Mouse (Mus musculus) kidney, adult 9 months (tissue): ENCODE measurements around the gene Tulp1.
"Not testable (repeated sequence)": the region's sequence is repeated elsewhere in the genome, so short reads cannot be mapped to it uniquely, and the experiment has no call there.

Experiments
- DNase-seq: peaks from one replicate; pipeline ENCODE4 v3.0.0; 2022

The Tulp1 gene

GRCm38 (mm10) chr17:28368449-28368848 lies 3.4 kb upstream of the Tulp1 start:
- peak; percentile 83 for DNase-seq

DNA sequence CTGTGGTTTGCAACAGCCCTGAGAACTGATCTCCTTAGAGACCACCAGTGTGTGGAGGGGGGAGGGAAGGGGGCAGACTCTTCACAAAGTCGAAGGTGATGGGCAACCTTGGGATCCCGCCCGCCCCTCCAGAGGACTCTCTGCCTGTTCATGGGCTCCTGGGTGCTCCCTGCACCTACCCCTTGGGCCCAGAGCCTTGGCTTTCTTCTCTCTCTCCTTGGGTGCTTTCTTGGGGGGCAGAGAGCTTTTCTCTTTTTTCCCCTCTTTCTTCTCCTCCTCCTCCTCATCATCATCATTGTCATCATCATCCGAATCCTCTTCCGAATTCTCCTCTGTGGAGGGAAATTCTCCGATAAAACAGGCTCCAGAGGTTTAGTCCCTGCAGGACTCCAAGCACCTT lies 1.5 kb downstream of the Tulp1 start:
- DNase-seq: no peak

- DNase-seq: no peak
These were observed 2.2 kb downstream of the Tulp1 start for GRCm38 (mm10) chr17:28362653-28363292.

GRCm38 (mm10) chr17:28361921-28362652 lies 2.9 kb downstream of the Tulp1 start:
- DNase-seq: no peak

GRCm38 (mm10) chr17:28360531-28361277 lies 4.3 kb downstream of the Tulp1 start:
- no peak for DNase-seq

- DNase-seq: not testable (repeated sequence)
These were observed 6.3 kb downstream of the Tulp1 start for GRCm38 (mm10) chr17:28358576-28359261.

- DNase-seq: no peak
These were observed 9.2 kb downstream of the Tulp1 start for GRCm38 (mm10) chr17:28355871-28356270.

- no peak for DNase-seq
These were observed 13.0 kb downstream of the Tulp1 start for GRCm38 (mm10) chr17:28352018-28352417.

- no peak for DNase-seq
These were observed 13.6 kb downstream of the Tulp1 start for GRCm38 (mm10) chr17:28351353-28351890.

- peak; percentile 80 for DNase-seq
These were observed 14.3 kb downstream of the Tulp1 start, which contains the start of gene Tead3 for GRCm38 (mm10) chr17:28350466-28351352. Gene Tead3 (minus strand): TSS chr17:28350817.

- DNase-seq: peak; percentile 82
These were observed 15.0 kb downstream of the Tulp1 start for GRCm38 (mm10) chr17:28349901-28350465.

- no peak for DNase-seq
These were observed 15.7 kb downstream of the Tulp1 start for GRCm38 (mm10) chr17:28349264-28349880.

DNA sequence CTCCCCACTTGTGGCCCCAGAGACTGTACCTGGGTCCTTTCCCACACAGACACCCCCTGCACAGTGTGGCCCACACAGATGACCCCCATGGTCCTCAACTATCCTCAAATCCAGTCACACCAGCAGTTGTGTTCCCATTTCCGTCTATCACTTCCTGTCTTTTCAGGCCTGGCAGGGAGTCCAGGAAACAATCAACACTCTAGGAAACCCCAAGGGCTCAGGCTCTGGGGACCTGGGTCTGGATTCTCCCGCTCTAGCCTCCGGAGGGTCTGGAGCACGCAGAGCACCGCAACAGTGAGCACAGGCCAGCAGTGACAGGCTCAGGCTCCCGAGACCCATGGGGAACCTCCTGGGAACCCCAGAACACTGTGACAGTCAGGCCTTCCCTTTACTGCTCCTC lies 16.8 kb downstream of the Tulp1 start:
- DNase-seq: no peak

DNA sequence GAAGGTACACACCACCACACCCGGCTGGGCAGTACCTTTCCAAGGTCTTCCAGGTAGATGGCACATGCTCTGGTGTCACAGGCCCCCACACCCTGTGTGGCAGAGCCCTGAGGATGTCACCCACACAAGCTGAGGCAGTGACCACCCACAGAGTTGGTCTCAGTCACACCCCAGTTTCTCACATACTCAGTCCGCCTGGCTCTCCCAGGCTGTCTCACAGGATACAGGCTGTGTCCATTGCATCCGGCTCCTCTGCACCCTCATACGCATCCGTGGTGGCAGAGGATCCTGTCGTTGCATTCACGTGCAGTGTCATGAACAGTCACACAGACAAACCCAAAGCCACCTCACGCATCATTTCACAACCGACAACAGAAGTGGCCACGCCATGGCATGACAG lies 17.7 kb downstream of the Tulp1 start:
- no peak for DNase-seq

DNA sequence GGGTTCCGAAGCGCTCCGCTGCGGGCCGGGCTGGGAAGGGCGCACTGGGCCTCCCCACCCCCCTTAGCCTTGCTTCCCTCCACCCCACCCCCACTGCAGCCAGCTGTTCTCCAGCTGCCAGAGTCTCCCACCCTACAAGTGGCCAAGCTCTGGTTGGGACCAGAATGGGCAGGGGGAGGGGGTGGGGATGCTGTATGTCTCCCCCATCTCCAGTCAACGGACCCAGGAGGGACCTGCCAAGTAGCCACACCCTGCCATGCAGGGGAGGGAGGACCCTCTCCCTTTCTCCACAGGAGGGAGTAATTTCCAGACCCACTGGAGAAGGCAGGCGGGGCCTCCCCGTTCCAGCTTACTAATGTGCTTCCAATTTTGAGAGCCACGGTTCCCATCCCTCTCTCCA lies 19.1 kb downstream of the Tulp1 start:
- DNase-seq: no peak

- no peak for DNase-seq
These were observed 19.7 kb downstream of the Tulp1 start for GRCm38 (mm10) chr17:28345271-28345721.

DNA sequence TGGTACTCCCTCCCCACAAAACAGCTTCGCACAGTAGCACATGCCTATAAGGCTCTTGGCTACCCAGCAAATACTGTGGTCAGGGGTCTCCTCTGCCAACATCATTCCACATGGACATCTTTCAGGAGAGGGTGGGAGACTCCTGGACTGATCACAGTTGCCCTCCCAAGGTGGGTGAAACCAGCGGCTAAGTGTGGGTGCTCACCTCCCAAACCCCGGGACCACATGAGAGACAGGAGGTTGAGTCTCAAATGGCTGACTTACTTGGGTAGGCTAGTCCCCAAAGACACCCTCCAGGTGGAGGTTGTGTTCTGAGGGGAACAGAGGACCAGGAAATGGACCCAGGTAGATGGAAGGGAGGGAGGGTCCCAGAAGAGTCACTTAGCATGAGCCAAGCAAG lies 20.4 kb downstream of the Tulp1 start:
- no peak for DNase-seq

DNA sequence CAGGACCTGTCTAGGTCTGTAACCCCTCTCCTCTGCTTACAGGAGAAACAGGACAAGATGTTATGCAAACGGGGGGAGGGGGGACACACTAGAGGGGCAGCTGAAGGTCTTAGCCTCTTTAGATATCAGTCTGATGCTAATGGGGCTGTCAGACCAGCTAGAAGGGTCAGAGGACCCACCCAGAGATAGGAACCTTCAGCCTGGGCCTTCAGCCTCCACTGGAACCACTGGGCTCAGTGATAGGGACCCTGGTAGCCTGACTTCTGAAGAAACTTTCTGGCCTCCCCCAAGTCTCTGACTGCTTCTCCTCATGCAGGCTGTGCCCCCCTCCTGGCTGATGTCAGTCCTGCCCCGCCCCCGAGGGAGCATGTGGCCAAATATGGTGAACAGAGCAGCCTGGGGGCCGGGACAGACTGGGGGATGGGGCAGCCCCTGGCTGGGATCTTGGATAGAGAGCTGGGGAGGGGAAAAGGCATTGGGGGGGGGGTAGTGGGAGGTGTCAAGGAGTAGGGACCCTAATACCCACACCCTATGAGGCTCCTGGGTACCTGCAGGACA lies 20.9 kb downstream of the Tulp1 start:
- DNase-seq: no peak

- peak; percentile 96 for DNase-seq
These were observed 23.9 kb downstream of the Tulp1 start for GRCm38 (mm10) chr17:28341091-28341490.

- no peak for DNase-seq
These were observed 24.4 kb downstream of the Tulp1 start for GRCm38 (mm10) chr17:28340578-28340977.

GRCm38 (mm10) chr17:28337547-28337946 lies 27.5 kb downstream of the Tulp1 start:
- DNase-seq: no peak
